Mouse (Mus musculus) adrenal gland, postnatal 4 days (tissue): ENCODE measurements at regions not wholly inside any gene's neighbourhood (a gene's known extent, or its start where the extent isn't known, plus 50 kb on each side); places are given as distances from the start of the nearest gene placed in this dataset.

ENCODE experiments used
- DNase-seq, 2 experiments: peaks; one replicate each; pipeline ENCODE4 v3.0.0; 2021 to 2022; ENCODE audit warnings: low spot score in 2 of 2, mixed read lengths in 2 of 2

- DNase-seq: no peak
Observed at GRCm38 (mm10) chr19:25729103-25729502, 56.9 kb downstream of the Dmrt2 start.

DNA sequence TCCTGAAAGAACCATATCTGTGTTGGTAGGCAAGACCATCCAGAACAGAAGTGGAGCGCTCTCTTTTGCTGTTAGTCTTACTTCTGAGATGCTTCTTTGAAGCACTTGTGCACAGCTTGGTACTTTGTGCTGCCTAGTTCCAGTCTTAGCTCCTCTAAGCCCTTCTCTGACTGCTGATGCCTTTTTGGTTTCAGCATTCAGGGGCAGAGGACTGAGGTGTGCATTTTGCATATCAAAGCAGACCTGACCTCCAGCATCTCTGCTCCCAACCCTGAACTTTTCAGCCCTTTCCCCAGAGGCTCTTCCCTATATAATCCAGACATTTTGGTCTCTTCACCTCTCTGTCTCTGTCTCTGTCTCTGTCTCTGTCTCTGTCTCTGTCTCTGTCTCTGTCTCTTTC is 57.4 kb downstream of the Dmrt2 start:
- no peak for DNase-seq

DNA sequence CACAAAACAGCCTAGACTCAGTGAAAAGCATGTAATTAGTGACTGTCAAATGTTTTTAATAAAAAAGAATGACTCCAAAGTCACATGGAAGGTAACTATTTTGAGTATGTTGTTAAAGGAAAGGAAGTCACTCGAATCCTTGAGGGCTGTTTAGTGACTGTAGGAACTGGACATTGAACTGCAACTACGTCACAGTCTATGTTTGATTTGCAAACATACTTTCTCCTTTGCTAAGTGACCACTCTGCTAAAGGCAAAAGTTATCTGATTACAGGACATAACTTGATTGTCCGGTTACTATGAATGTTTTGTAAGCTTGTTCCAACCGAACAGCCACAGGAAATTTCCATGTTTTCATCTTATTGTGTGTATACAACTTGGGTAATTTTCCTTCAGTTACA is 106.2 kb downstream of the Dmrt2 start:
- no peak for DNase-seq

GRCm38 (mm10) chr19:25779356-25779755 is 107.1 kb downstream of the Dmrt2 start:
- no peak for DNase-seq

DNA sequence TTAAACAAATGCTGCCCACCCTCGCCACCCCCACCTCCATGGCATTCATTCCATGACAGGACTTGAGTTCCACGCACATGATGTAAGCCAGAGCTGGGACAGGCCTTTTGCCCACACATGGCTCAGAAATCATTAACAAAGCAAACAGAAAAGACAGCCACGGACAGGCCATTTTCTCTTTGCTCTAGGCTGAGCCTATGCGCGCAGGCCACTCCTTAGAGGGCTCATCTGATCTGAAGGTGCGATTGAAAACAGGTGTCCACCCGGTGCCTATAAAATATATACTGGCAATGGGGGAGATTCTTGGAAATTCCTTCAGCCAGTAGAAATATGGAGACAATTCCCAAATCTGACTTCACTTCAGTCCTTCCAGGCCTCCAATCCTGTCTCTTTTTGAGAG is 109.1 kb downstream of the Dmrt2 start:
- DNase-seq: no peak

DNA sequence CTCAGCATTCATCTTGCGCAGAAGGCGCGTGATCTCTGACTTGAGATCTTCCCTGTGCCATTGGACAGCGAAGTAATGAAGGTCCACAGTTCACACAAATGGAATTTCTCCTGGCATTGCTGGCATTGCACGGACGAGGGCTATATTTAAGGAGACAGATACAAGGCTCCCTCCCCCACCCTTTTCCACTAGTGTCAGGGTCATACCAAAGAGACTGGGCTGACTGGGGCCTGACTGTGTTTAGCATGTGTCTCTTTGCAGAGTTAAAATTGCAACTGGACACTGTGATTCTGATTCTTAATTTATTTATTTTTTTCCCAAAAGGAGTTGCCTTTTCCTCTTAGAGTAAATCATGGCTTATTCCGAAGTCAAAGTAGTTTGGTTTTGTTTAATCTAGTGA is 130.5 kb downstream of the Dmrt2 start:
- DNase-seq: no peak

GRCm38 (mm10) chr19:25805351-25805750 is 133.1 kb downstream of the Dmrt2 start:
- DNase-seq: no peak

DNA sequence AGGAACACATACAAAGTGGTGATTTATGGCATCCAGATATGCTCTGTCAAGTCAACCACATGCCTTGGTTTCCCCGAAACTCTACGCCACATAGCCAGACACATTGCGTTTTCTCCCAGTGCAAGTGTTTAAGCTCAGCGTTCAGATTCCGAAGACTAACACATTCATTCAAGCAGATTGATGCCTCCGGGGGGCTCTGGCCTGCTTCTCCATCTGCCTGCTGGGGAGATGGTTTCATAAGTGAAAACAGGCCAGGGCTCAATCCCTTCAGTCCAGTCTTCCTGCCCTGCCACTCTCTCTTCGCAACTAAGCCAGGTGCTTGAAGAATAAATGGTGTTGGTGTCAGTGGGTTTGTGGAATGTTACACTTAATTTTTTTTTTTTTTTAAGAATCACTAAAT is 141.4 kb downstream of the Dmrt2 start:
- no peak for DNase-seq

- no peak for DNase-seq
Observed at GRCm38 (mm10) chr19:25845158-25845557, 172.9 kb downstream of the Dmrt2 start.

DNA sequence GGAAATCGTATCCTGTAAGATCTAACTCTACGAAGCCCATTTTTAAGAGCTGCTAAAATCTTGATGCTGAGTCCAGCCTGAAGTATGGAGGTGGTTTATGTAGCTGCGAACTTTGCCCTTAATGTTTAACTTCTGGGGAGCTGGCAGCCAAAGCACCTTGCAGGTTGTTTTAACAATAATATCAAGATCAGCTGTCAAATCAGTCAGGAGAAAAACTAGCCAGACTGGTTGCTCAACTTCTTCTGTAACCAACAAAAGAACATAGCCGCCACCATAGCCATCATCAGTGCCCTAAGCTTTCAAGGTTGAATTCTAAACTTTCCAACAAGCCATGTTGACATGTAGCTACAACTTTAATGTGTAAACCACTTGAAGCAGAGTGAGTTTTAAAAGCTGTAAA is 184.1 kb downstream of the Dmrt2 start:
- no peak for DNase-seq

DNA sequence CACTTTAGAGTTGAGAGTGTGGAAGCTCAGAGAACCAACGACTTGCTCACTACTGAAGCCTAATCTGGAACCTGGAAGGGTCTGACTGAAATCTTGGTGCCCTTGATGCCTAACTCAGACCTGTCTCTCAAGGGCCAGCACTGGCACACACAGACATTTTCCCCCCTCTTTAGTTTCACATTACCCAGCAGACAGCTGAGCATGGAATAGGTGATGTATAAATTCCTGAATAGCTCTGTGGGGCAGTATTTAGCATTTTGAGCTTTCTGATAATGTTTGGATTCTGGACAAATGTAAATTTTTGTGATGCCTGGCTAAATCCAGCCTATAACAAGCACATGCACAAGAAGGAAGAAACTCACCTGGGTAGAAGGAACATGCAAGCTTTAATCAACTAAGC is 191.1 kb downstream of the Dmrt2 start:
- DNase-seq: no peak

DNA sequence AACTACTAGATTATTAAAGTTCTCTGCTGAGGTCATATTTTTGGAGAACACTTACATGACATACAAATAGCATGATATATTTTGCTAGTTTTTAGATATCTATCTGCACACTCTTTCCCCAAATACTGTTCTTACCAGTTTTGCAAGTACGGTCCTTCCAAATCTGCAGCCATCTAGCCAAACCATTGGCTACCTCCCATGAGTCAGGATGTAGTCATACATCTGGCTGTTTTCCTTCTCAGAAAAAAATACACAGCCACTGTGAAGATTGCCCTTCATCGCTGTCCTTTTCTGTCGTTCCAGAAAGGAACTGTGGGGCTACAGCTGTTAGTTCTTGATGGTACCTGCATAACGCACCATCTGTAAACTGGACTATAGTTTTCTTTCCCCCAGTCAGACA is 234.5 kb downstream of the Dmrt2 start:
- DNase-seq: no peak

- no peak for DNase-seq
Observed at GRCm38 (mm10) chr19:25922052-25922451, 249.8 kb downstream of the Dmrt2 start.

DNA sequence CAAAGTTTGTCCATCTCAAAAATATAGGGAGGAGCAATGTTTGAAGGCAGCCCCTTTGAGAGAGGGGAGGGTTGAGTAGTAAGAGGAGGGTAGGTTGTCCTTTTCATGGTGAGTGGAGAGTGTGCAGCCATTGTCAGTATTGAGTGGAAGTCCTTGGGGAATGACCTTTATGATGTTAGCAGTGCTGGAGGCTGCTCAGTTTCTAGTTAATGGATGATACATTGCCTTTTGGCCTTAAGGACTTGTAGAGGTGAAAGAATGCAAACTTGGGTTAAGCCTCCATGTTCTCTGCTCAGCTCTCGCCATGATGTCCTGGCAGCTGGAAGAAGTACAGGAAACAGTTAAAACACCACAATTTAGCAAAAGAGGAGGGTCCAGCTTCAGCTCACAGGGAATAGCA is 250.6 kb downstream of the Dmrt2 start:
- DNase-seq: no peak

DNA sequence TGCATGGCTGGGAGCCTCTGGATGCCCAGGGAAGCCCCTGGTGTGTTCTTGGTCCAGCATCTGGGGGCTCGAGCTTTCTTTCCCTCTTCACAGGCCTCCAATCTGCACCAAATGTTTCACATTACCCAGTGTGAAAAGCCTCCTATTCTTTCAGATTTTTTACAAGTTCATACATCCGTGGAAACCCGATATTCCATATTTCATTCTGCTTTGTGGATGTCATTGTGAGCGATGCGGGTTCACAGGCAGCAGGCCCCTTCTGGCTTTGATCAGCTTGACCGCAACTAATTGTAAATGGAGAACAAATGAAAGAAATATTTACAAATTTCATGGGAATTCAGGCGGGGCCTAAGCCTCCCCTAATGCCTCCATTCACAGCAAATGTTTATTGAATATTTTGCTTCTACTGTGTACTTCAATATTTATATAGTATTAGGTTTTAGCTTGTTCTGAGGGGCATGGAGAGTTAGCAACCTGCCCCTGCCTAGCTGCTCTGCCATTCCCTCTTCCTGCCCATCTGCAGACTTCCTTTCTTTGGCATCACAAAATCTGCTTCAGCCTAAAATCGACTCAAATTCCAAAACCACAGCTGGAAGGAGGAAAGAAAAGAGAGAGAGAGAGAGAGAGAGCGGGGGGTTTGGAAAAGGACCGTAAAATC is 251.6 kb downstream of the Dmrt2 start:
- no peak for DNase-seq

- no peak for DNase-seq
Observed at GRCm38 (mm10) chr19:25924385-25924769, 252.2 kb downstream of the Dmrt2 start.

- no peak for DNase-seq
Observed at GRCm38 (mm10) chr19:25927220-25927619, 255.0 kb downstream of the Dmrt2 start.

- no peak for DNase-seq
Observed at GRCm38 (mm10) chr19:25937343-25937742, 265.1 kb downstream of the Dmrt2 start.

DNA sequence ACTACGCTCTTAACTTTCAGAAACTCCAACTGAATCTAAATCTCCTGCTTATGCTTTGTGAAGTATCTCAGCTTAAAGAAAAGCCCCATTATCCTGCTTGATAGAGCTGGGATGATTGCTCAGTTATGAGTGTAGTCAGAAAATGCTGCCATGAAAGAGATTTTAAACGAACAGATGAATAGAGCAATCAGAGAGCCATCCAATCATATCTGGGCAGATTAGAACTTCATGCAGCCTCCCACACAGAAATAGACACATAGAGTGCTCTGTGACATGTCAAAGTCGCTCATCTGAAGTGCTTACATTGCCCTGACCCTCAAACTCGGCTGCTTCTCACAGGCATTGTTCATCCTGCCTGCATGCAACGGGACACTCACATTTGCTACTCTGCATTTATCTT is 299.0 kb downstream of the Dmrt2 start:
- no peak for DNase-seq

- DNase-seq: no peak
Observed at GRCm38 (mm10) chr19:25975202-25975601, 303.0 kb downstream of the Dmrt2 start.

DNA sequence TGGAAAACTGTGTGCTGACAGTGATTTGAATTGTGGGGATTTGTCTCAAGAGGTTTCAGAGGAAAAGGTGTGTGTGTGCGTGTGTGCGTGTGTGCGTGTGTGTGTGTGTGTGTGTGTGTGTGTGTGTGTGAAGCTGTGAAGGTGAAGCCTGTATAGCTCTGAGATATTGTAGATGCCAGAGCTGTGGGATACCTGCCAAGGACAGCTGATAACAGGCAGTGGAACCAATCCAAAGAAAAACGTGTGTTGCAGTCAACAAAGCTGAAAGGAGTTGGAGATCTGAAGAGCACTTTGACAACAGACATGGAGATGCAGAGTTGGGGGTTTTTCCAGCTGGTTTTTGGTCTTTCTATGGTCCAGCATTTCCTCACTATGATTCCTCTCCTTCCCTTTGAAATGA is 308.1 kb downstream of the Dmrt2 start:
- no peak for DNase-seq

- DNase-seq: peak in 1 of 2 experiments; percentile 4
Observed at GRCm38 (mm10) chr19:26014620-26015180, 342.5 kb downstream of the Dmrt2 start.

DNA sequence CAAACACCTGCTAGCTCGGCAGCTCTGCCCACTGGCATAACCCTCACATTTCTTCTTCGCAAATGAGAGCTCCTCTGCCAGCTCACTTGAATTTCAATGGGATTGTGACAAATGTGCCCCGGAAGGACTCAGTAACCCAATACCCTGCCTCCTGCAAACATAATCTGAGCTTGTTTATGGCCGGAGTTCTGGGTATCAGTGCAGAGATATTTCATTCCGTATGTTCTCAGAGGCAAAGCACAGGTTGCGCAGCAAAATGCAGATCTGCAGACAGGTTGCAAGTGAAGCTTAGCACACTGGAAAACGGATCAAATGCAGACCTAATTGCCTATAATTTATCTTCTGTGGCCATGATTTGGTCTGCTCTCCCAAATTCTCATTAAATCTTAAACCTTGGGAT is 348.9 kb downstream of the Dmrt2 start:
- no peak for DNase-seq

DNA sequence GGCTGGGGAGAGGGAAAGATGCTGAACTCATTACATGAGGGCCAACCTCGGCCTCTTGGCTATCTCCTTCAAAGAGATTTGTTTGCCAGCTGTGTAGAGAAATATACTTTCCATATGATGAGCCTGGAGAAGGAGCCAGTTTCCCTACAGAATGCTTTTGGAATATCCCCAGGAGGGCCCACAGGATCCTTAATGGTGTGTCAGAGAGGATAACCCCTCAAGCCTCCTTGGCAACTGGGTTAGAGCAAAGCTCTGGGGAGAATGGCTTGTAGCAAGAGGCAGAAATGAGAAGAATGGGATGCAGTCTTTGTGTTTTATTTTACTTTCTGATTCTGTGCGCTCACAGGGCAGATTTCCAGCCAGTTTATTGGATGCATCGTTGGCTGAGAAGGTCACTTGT is 353.9 kb downstream of the Dmrt2 start:
- DNase-seq: no peak
